Mouse (Mus musculus): ENCODE data around the gene Zfp72.

Gene Zfp72

DNA sequence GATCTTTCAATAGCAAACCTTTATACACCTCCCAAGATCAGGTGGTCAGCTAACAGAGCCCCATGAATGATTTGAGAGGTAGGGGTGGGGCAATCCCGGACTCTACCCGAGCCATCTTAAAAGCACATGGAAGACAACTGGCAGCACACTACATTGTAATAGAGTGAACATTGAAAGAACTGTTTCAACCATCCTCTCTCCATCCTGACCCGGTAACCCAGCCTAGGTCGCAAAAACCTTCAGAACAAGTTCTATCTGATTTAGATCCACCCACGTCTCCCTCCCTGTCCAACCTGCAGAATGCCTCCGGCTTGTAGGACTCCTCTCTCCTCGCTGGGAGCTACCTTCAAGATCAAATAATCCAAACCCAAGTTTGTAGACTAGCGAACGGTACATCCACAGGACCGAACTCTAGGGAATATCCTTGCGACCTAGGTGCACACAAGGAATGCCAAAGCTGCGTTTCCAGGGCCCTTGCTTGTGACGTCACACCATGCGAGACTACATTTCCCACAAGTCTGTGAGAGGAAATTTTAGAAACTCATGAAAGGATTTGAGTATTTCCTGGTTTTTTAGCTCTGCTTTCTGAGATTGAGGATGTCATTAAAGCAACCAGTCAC, at the start of gene Zfp72:
Gene Zfp72, minus strand, starts transcription at position 466 of the 620 bp plus-strand sequence.
- peak; percentile 64 to 79 for DNase-seq

- no peak for DNase-seq
Observed at GRCm38 (mm10) chr13:74439895-74440294, 49.3 kb upstream of the Zfp72 start.

- no peak for DNase-seq
Observed at GRCm38 (mm10) chr13:74399298-74399839, 8.7 kb upstream of the Zfp72 start, which contains the start of gene Ftl1-ps1. TSS of gene Ftl1-ps1 (plus strand) at chr13:74399694.

DNA sequence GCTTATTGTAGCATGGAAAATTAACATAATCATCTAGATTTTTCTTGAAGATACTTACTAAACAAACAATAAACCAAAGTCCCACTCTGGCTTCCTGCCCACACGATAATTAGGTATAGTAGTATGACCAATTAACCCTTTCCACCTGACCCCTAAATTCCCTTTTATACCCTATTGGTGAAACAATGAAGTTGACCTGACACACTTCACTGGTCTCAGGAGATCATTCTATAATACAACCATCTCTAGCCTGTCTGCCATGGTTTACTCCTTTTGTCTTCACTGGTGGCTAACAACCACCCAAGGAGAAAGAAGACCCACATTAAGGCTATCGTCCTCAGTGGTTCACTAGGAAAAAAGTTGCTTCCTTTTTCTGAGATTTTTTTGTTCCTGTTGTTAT, 520 bp upstream of the Zfp72 start:
- DNase-seq = no peak

DNA sequence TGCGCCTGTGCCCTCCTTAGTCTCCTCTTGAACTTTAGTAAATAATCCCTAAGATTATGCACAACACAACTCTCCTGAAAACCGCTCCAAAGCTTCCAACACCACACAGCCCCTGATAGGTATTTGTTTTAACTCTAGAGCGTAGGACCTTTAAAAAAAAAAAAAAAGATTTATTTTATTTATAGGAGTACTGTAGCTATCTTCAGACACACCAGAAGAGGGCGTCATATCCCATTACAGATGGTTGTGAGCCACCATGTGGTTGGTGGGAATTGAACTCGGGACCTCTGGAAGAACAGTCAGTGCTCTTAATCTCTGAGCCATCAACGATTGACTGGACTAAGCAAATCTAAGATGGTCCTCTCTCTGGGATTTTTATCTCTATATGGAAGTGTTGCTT, 906 bp downstream of the Zfp72 start:
- no peak for DNase-seq

- DNase-seq = no peak
Observed at GRCm38 (mm10) chr13:74382289-74382688, 8.3 kb downstream of the Zfp72 start.

- no peak for DNase-seq
Observed at GRCm38 (mm10) chr13:74381533-74382276, 8.9 kb downstream of the Zfp72 start.

- peak in 1 of 2 experiments; percentile 9 for DNase-seq
Observed at GRCm38 (mm10) chr13:74363859-74364235, 26.8 kb downstream of the Zfp72 start, which contains the start of gene Lrrc14b. TSS of gene Lrrc14b (minus strand) at chr13:74364005.

GRCm38 (mm10) chr13:74363176-74363858, 27.3 kb downstream of the Zfp72 start:
- DNase-seq = no peak

GRCm38 (mm10) chr13:74362218-74362617, 28.4 kb downstream of the Zfp72 start:
- DNase-seq = no peak

DNA sequence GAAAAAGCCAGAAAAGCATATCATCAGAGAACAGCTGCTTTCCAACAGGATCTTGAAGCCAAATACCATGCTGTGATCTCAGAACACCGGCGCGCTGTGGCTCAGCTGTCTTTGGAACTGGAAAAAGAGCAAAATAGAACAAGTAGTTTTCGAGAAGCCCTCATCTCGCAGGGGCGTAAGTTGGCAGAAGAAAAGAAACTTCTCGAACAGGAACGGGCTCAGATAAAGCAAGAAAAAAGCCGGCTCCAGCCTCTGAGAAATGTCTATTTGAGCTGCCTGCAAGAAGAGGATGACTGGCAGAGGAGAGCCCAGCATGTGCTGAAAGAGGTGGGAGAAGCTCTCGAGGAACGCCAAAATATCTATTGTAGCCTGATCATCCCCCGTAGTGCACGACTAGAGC, 34.1 kb downstream of the Zfp72 start:
- DNase-seq = no peak

DNA sequence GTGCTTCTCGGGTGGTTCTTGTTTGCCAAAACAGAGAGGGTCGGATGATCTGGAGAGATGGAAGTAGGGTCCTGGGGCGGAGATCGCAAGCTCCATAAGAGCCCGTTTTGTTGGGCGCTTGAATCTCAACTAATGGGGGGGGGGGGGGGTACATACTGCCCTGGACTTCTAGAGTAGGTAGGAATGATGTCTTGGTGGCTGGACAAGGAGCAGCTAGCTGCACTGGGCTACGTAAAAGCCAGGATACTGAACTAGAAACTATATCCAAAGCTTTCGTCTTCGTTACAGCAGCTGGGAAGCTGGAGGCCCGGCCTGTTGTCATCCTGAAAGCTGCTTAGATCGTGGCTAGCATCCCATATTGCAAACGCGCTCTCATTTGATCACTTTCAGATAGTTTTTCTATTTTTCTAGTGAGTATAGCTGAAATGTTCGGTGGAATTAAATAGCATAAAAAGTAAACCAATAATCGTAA, 40.2 kb downstream of the Zfp72 start:
- DNase-seq = no peak

DNA sequence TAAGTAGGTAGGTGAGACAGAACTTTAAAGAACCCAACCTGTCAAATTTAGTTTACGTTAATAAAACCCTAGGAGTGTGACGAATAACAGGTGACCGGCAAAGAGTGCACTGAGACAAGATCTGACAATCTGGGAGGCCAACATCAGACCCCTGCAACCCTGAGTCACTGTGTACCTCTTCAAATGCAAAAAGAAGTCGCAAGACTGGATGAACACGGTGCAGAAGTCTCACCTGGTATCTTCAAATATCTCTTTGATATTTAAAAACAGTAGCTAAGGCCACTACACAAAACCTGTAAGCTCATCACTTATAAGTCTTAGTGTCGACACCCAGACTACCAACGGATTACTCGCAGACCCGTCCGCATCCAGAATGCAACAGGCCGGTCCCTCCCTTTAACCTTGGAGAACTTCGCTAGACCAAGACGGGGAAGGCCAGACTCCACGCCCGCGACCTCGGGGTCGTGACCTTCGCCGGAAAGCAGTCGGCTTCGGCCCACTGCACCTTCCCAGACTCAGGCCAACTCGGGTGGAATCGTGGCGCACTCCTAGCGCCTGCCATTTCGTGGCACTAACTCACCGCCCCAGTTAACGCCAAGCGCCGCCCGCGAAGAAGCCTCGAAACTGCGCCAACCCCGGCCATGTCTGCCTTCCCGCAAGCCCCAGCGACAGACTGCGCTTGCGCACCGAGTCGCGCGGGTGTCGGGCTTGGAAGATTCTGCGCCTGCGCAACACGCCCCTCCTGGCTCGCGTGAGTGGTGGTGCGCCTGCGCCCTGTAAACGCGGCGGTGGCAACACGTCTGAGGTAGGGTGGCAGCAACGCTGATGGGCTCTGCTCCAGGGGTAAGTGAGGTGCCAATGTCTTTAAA, 40.8 kb downstream of the Zfp72 start, which contains the start of the genes Sdha and Ccdc127:
Gene Sdha, minus strand, starts transcription at position 715 of the 869 bp plus-strand sequence.
Gene Ccdc127, plus strand, starts transcription at position 744 of the 869 bp plus-strand sequence.
- peak; percentile 96 to 97 for DNase-seq

DNA sequence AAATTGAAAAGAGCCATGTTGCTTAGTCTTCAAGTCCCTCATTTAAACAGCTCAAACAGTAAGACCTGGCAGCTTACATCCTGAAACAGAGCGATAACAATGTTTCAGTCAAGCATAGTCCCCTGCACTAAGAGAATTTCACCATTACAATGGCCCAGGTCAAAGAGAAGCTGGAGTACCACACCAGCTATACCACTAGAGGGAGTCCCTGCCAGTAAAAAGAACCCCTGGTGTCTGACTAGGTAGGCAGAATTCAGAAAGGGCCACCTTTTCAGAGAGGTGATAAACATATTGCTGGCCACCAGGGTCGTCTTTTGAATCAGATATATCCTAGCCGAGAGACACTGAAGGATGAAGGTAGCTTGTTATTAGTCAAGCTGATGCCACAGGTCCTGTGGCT, 49.6 kb downstream of the Zfp72 start:
- DNase-seq = peak in 1 of 2 experiments; percentile 50

GRCm38 (mm10) chr13:74329321-74329720, 61.3 kb downstream of the Zfp72 start:
- no peak for DNase-seq

Measured in lung, postnatal 4 days (tissue).